Mouse (Mus musculus) CH12.LX (cell line): Measurements from ENCODE around the gene Olfr552. TPM values are rescaled to one million over a fixed set of nuclear protein-coding genes. Genes with fewer than 3 reads are reported as not detected.

ENCODE experiments used
- DNase-seq: peaks from one replicate; pipeline ENCODE4 v3.0.0-alpha.2; 2013; ENCODE audit errors: extremely low read depth
- H3K27ac ChIP-seq: 2 replicates; pipeline ENCODE4 v1.5.1; 2012; ENCODE audit warnings: low read depth, mild to moderate bottlenecking, control low read depth, moderate library complexity; ENCODE audit not compliant: insufficient read depth
- H3K27me3 ChIP-seq: replicated peaks from 2 replicates; pipeline ENCODE3; 2012; ENCODE audit warnings: inconsistent platforms
- H3K36me3 ChIP-seq, 2 experiments: replicated peaks in 1 of 2; 2 replicates each; pipeline versions ENCODE3 to v1.6.1; 2012; ENCODE audit warnings: inconsistent platforms in 1 of 2, low read length in 1 of 2, mild to moderate bottlenecking in 1 of 2, mixed read lengths in 1 of 2, moderate library complexity in 1 of 2; ENCODE audit not compliant: control insufficient read depth in 1 of 2, insufficient read depth in 1 of 2
- H3K4me1 ChIP-seq, 2 experiments: 2 replicates each; pipeline ENCODE4 v1.6.1; 2012; ENCODE audit warnings: inconsistent platforms in 1 of 2, moderate library complexity in 1 of 2; ENCODE audit not compliant: insufficient read depth in 2 of 2, control insufficient read depth in 1 of 2
- H3K4me2 ChIP-seq: 2 replicates; pipeline ENCODE4 v1.6.1; 2012; ENCODE audit warnings: low read depth, mild to moderate bottlenecking, control low read depth; ENCODE audit not compliant: poor library complexity, insufficient read depth, severe bottlenecking
- H3K4me3 ChIP-seq, 3 experiments: fragments of 150-350 bp in 1 of 3; sonication (generic) in 1 of 3; replicated peaks in 1 of 3; 2 replicates each; pipeline versions ENCODE3 to v1.5.1; 2011 to 2012; ENCODE audit warnings: low read depth in 2 of 3, low read length in 2 of 3, mild to moderate bottlenecking in 2 of 3, moderate library complexity in 2 of 3, control low read depth in 1 of 3, improper control_type of control experiment in 1 of 3, inconsistent platforms in 1 of 3, mixed read lengths in 1 of 3; ENCODE audit not compliant: poor library complexity in 1 of 3
- H3K79me2 ChIP-seq: replicated peaks from 2 replicates; pipeline ENCODE4 v1.6.1; 2012; ENCODE audit warnings: mild to moderate bottlenecking, moderate library complexity; ENCODE audit not compliant: control insufficient read depth, poor library complexity, insufficient read depth, severe bottlenecking; ENCODE audit errors: extremely low read depth
- H3K9ac ChIP-seq: 2 replicates; pipeline ENCODE4 v1.6.1; 2012; ENCODE audit warnings: low read depth, mild to moderate bottlenecking, control low read depth, moderate library complexity; ENCODE audit not compliant: insufficient read depth
- H3K9me3 ChIP-seq: replicated peaks from 2 replicates; pipeline ENCODE3; 2012; ENCODE audit warnings: low read length, inconsistent platforms, mixed read lengths
- BHLHE40 ChIP-seq: IDR thresholded peaks from 2 replicates; pipeline ENCODE4 v1.6.1; 2011; ENCODE audit warnings: mild to moderate bottlenecking, low read depth, low read length, improper control_type of control experiment
- CHD1 ChIP-seq: IDR thresholded peaks from 2 replicates; pipeline ENCODE4 v1.6.1; 2012; ENCODE audit warnings: low read depth, low read length, improper control_type of control experiment, inconsistent platforms
- CHD2 ChIP-seq: IDR thresholded peaks from 2 replicates; pipeline ENCODE4 v1.6.1; 2011; ENCODE audit warnings: low read length, improper control_type of control experiment
- ELF1 ChIP-seq: IDR thresholded peaks from 2 replicates; pipeline ENCODE4 v1.6.1; 2014; ENCODE audit warnings: low read depth, mild to moderate bottlenecking, inconsistent platforms, low read length, improper control_type of control experiment
- HCFC1 ChIP-seq: IDR thresholded peaks from 2 replicates; pipeline ENCODE4 v1.6.1; 2012; ENCODE audit warnings: low read depth, mild to moderate bottlenecking, inconsistent platforms, low read length, improper control_type of control experiment
- IRF4 ChIP-seq: IDR thresholded peaks from 2 replicates; pipeline ENCODE4 v1.6.1; 2014; ENCODE audit warnings: low read depth, mild to moderate bottlenecking, inconsistent platforms, low read length, improper control_type of control experiment
- JUN ChIP-seq: IDR thresholded peaks from 2 replicates; pipeline ENCODE4 v1.6.1; 2011; ENCODE audit warnings: low read depth, mild to moderate bottlenecking, low read length, improper control_type of control experiment, moderate library complexity; ENCODE audit not compliant: insufficient read depth
- JUND ChIP-seq: conservative IDR thresholded peaks from 2 replicates; pipeline ENCODE4 v1.6.1; 2011; ENCODE audit warnings: low read depth, low read length, improper control_type of control experiment
- KAT2A ChIP-seq: IDR thresholded peaks from 2 replicates; pipeline ENCODE4 v1.6.1; 2012; ENCODE audit warnings: low read length, improper control_type of control experiment, inconsistent platforms; ENCODE audit not compliant: insufficient replicate concordance
- MAX ChIP-seq: IDR thresholded peaks from 2 replicates; pipeline ENCODE4 v1.6.1; 2011; ENCODE audit warnings: low read length, improper control_type of control experiment
- MAZ ChIP-seq: IDR thresholded peaks from 2 replicates; pipeline ENCODE4 v1.6.1; 2012; ENCODE audit warnings: low read depth, mild to moderate bottlenecking, inconsistent platforms, low read length, improper control_type of control experiment, moderate library complexity
- MXI1 ChIP-seq: IDR thresholded peaks from 2 replicates; pipeline ENCODE4 v1.6.1; 2011; ENCODE audit warnings: mild to moderate bottlenecking, low read depth, low read length, improper control_type of control experiment
- POLR2A ChIP-seq: IDR thresholded peaks from 2 replicates; pipeline ENCODE4 v1.6.1; 2011; ENCODE audit warnings: low read depth, mild to moderate bottlenecking, improper control_type of control experiment, low read length
- RAD21 ChIP-seq: IDR thresholded peaks from 2 replicates; pipeline ENCODE4 v1.6.1; 2011; ENCODE audit warnings: low read depth, mild to moderate bottlenecking, low read length, improper control_type of control experiment, moderate library complexity
- SMC3 ChIP-seq: IDR thresholded peaks from 2 replicates; pipeline ENCODE4 v1.6.1; 2011; ENCODE audit warnings: low read depth, low read length, improper control_type of control experiment
- TBP ChIP-seq: conservative IDR thresholded peaks from 2 replicates; pipeline ENCODE4 v1.6.1; 2011; ENCODE audit warnings: low read depth, low read length, improper control_type of control experiment
- TCF12 ChIP-seq: IDR thresholded peaks from 2 replicates; pipeline ENCODE4 v1.6.1; 2014; ENCODE audit warnings: low read depth, mild to moderate bottlenecking, inconsistent platforms, low read length, improper control_type of control experiment
- USF2 ChIP-seq: conservative IDR thresholded peaks from 2 replicates; pipeline ENCODE4 v1.6.1; 2011; ENCODE audit warnings: low read depth, low read length, improper control_type of control experiment
- ZC3H11A ChIP-seq: IDR thresholded peaks from 2 replicates; pipeline ENCODE4 v1.6.1; 2012; ENCODE audit warnings: low read depth, mild to moderate bottlenecking, inconsistent platforms, low read length, improper control_type of control experiment
- ZKSCAN1 ChIP-seq: IDR thresholded peaks from 2 replicates; pipeline ENCODE4 v1.6.1; 2012; ENCODE audit warnings: low read depth, inconsistent platforms, low read length, improper control_type of control experiment, borderline replicate concordance
- ZMIZ1 ChIP-seq: IDR thresholded peaks from 2 replicates; pipeline ENCODE4 v1.6.1; 2012; ENCODE audit warnings: low read depth, mild to moderate bottlenecking, inconsistent platforms, low read length, improper control_type of control experiment
- ZNF384 ChIP-seq: IDR thresholded peaks from 2 replicates; pipeline ENCODE4 v1.6.1; 2012; ENCODE audit warnings: low read depth, low read length, improper control_type of control experiment, inconsistent platforms
- dilution Hi-C: fragments of 300-500 bp; cut with MboI; formaldehyde crosslinking; loops from 2 replicates; pipeline ENCODE4 v1.14.3; 2020; ENCODE audit warnings: low sequenced_read_pairs; ENCODE audit not compliant: extremely low pct_unique_long_range_greater_than_20kb, extremely low pct_ligation_motif_present
- in situ Hi-C: fragments of 300-500 bp; cut with MboI; formaldehyde crosslinking; loops from 3 replicates; pipeline ENCODE4 v1.14.3; 2019; ENCODE audit warnings: low sequenced_read_pairs, low pct_ligation_motif_present, low pct_unique_long_range_greater_than_20kb, mixed read lengths
- polyA plus RNA-seq: library from polyadenylated mRNA; unstranded; fragments of >175 nt; gene quantifications from 2 replicates; pipeline ENCODE4 v1.2.1, GENCODE M21; 2012; ENCODE audit warnings: low read depth; ENCODE audit not compliant: insufficient read length
- total RNA-seq, 2 experiments: library from RNA; depleted of rRNA; stranded (reverse); fragments of 300-350 nt in 1 of 2; fragments of >200 nt in 1 of 2; gene quantifications; 2 replicates each; pipeline ENCODE4 v1.2.3; 2012 to 2014

The Olfr552 gene
- total RNA-seq (2012; rRNA removed) (not detected in 2 replicates), total RNA-seq (2014; rRNA removed) (not detected in 2 replicates), polyA plus RNA-seq (0.16 TPM in 1 of 2 replicates, not detected in the other)

- Histone ChIP-seq H3K4me2 (no peak within 1 kb of the TSS), H3K27me3 (no peaks in the 10 kb centered on the region), H3K4me1 (peaks cover 0 to 8% of the 10 kb centered on the region in 2 experiments; a peak in 1 of 4 replicates), H3K36me3 (no peaks in the 10 kb centered on the region), H3K4me3 (no peak within 1 kb of the TSS), H3K27ac (no peak within 1 kb of the TSS), H3K79me2 (no peaks in the 10 kb centered on the region), H3K9me3 (no peaks in the 10 kb centered on the region), H3K9ac (no peak within 1 kb of the TSS)
- in situ Hi-C loops (no loop called here), dilution Hi-C loops (no loop called here)
- peak; percentile 6 for DNase-seq
- no peak for TF ChIP-seq POLR2A
- TF ChIP-seq BHLHE40 = no peak
- no peak for TF ChIP-seq MXI1
- TF ChIP-seq TBP = no peak
- TF ChIP-seq KAT2A = no peak
- TF ChIP-seq MAX = no peak
- no peak for TF ChIP-seq ZNF384
- TF ChIP-seq CHD2 = no peak
- no peak for TF ChIP-seq SMC3
- no peak for TF ChIP-seq JUND
- no peak for TF ChIP-seq CHD1
- TF ChIP-seq ELF1 = no peak
- no peak for TF ChIP-seq IRF4
- no peak for TF ChIP-seq HCFC1
Observed at GRCm38 (mm10) chr7:102597378-102598031, at the start of gene Olfr552. Gene Olfr552, plus strand, starts transcription at chr7:102597770.

GRCm38 (mm10) chr7:102549570-102549969 lies 48.0 kb upstream of the Olfr552 start, which contains the start of gene Olfr549:
Gene Olfr549, plus strand, starts transcription at chr7:102549870.
- H3K9me3 ChIP-seq = no peaks in the 10 kb centered on the region
- no peak within 1 kb of the TSS for H3K27ac ChIP-seq
- no peaks in the 10 kb centered on the region for H3K79me2 ChIP-seq
- H3K4me2 ChIP-seq = no peak within 1 kb of the TSS
- TF ChIP-seq CHD1 (no peak), USF2 (no peak), ZC3H11A (no peak), ZKSCAN1 (no peak), TCF12 (no peak), RAD21 (no peak), HCFC1 (no peak), JUN (no peak), ELF1 (no peak), ZMIZ1 (no peak), MAZ (no peak)
- H3K9ac ChIP-seq = no peak within 1 kb of the TSS
- H3K27me3 ChIP-seq = no peaks in the 10 kb centered on the region
- no peak within 1 kb of the TSS for H3K4me3 ChIP-seq
- peaks cover 6 to 10% of the 10 kb centered on the region in 2 experiments for H3K4me1 ChIP-seq
- dilution Hi-C loops (no loop called here), in situ Hi-C loops (no loop called here)
- H3K36me3 ChIP-seq = no peaks in the 10 kb centered on the region
- no peak for DNase-seq
